8 mouse cellular contexts compared by ENCODE assay signal in the genomic region with DNA sequence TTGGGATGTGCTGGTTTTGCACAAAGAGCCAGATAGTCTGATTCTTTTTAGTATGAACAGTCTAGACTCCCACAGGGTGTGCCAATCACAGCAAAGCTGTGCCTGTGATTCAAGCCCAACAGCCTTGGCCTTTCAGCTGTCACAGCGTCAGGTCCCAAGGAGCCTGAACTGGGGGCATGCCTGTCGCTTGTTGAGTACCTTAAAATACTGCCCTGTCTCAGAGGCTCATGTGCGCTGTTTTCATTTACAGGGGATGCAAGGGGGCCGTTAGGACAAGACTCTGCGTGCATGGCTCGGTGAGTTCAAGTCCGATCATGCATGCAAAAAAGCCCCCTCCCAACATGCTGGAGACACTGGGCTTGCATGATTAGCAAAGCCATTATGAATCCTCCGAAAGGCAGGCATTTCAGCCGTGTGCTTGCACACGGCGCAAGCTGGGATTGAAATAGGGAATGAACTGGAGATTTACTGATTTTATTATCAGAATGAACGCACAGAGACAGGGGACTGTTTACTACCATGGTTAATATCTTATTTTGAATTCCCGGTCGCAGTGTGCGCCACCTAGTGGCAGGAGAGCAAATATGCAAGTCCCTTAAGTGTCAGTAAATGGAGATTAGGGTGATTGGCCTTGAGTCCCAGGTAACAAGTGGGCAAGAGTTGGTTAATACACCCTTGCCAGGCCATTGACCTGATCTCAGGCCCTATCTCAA.
DNase-seq lines count a peak whose midpoint lies in the region; ATAC-seq and TF ChIP-seq lines count a peak whose summit lies in the region.

No protein-coding gene starts in this region.

- peak; percentile 40 to 62 for DNase-seq in adrenal gland, adult 18-20 months (ENCODE audit: low spot score in 2 of 2)
- DNase-seq in embryo, embryonic 11 days, result peak; percentile 73
- peak; percentile 23 for DNase-seq in kidney, adult 9 months
- DNase-seq in lung, adult 18-20 months, result peak; percentile 5 to 19
- peak; percentile 46 for DNase-seq in urinary bladder, postnatal 14 days (ENCODE audit: low spot score)

- TF ChIP-seq CTCF in ES-Bruce4 (IDR thresholded peaks at IDR 0.05; ENCODE audit: low read depth, low read length), result peak; percentile 49
- TF ChIP-seq CTCF in olfactory bulb, adult 2 months (IDR thresholded peaks at IDR 0.05; ENCODE audit: insufficient read depth, low read depth, low read length), result peak; percentile 7; the same call in 1 of the 2 replicates

- peaks cover 2% of the 10 kb centered on the region for H3K4me1 ChIP-seq in ES-Bruce4 (ENCODE audit: control insufficient read depth, insufficient read depth, low read length)
- H3K4me1 ChIP-seq in heart, embryonic 11.5 days (ENCODE audit: control insufficient read depth, insufficient read depth, low read length), result peaks cover 3% of the 10 kb centered on the region
- H3K4me1 ChIP-seq in olfactory bulb, adult 2 months (ENCODE audit: control insufficient read depth, insufficient read depth, low read length), result peaks cover 4% of the 10 kb centered on the region

- no peaks in the 10 kb centered on the region for H3K9me3 ChIP-seq in ES-Bruce4 (replicated peaks; ENCODE audit: control insufficient read depth, insufficient read depth, low read length, poor library complexity, severe bottlenecking)
- H3K9me3 ChIP-seq in heart, embryonic 11.5 days (replicated peaks; ENCODE audit: control insufficient read depth, low read length), result no peaks in the 10 kb centered on the region

- H3K27ac ChIP-seq in ES-Bruce4 (ENCODE audit: insufficient read depth, low read length), result no peak overlapping the region
- no peak overlapping the region for H3K27ac ChIP-seq in heart, embryonic 11.5 days (ENCODE audit: low read depth, low read length)
- H3K27ac ChIP-seq in olfactory bulb, adult 2 months (ENCODE audit: insufficient read depth, low read depth, low read length), result no peak overlapping the region

- no peak overlapping the region for H3K4me3 ChIP-seq in ES-Bruce4 (ENCODE audit: low read depth, low read length)
- no peak overlapping the region for H3K4me3 ChIP-seq in heart, embryonic 11.5 days (ENCODE audit: low read depth, low read length)
- no peak overlapping the region for H3K4me3 ChIP-seq in olfactory bulb, adult 2 months (ENCODE audit: insufficient read depth, low read depth, low read length)

- H3K4me2 ChIP-seq in heart, embryonic 11.5 days, result peak overlapping the region; percentile 50

- no peak for TF ChIP-seq POLR2A in ES-Bruce4 (IDR thresholded peaks at IDR 0.05; ENCODE audit: insufficient read depth, low read length)
- no peak for TF ChIP-seq POLR2A in olfactory bulb, adult 2 months (IDR thresholded peaks at IDR 0.05; ENCODE audit: insufficient read depth, low read depth, low read length)

- no peaks in the 10 kb centered on the region for H3K36me3 ChIP-seq in ES-Bruce4 (ENCODE audit: control insufficient read depth, insufficient read depth, low read length, poor library complexity, severe bottlenecking)
- H3K36me3 ChIP-seq in heart, embryonic 11.5 days (ENCODE audit: control insufficient read depth, insufficient read depth, low read length), result no peaks in the 10 kb centered on the region

- no peak for TF ChIP-seq EP300 in ES-Bruce4 (IDR thresholded peaks at IDR 0.05; ENCODE audit: insufficient read depth, low read depth, low read length)

- no peak overlapping the region for H3K9ac ChIP-seq in ES-Bruce4 (ENCODE audit: low read depth, poor library complexity, severe bottlenecking)
- no peak overlapping the region for H3K9ac ChIP-seq in heart, embryonic 11.5 days (ENCODE audit: low read depth, low read length)

- 30% methylated on average over 15 of the region's 15 CpGs for WGBS in heart, embryonic 11.5 days (ENCODE audit: insufficient replicate concordance)
- WGBS in olfactory bulb, adult 2 months, result 18% methylated on average over 15 of the region's 15 CpGs

- ATAC-seq in heart, embryonic 11.5 days (replicated peaks; ENCODE audit: insufficient number of reproducible peaks, low FRiP score, low TSS enrichment), result no peak

- no peaks in the 10 kb centered on the region for H3K27me3 ChIP-seq in ES-Bruce4 (ENCODE audit: control insufficient read depth, insufficient read depth, low read length, poor library complexity, severe bottlenecking)
- no peaks in the 10 kb centered on the region for H3K27me3 ChIP-seq in heart, embryonic 11.5 days (ENCODE audit: control insufficient read depth, insufficient read depth, low read length)

Comparison
In these comparisons a context has a peak if more than half of its experiments do, and no peak if none do; other contexts are left out.
1. DNase-seq: peak in every context shown above with its lines; median percentile 73 in embryo, embryonic 11 days; 51 in adrenal gland, adult 18-20 months; 46 in urinary bladder, postnatal 14 days; 23 in kidney, adult 9 months; 12 in lung, adult 18-20 months.